Mouse (Mus musculus) common myeloid progenitor, adult 5-6 weeks (primary cell): ENCODE data around the gene 9330182L06Rik. TPM values are rescaled to one million over a fixed set of nuclear protein-coding genes. Genes with fewer than 3 reads are reported as not detected.

Experiments used
- ATAC-seq: replicated peaks from 2 replicates; pipeline ENCODE4 v1.8.0; 2016; ENCODE audit warnings: low read depth, mild to moderate bottlenecking, moderate TSS enrichment, inconsistent platforms; ENCODE audit not compliant: poor library complexity, severe bottlenecking
- total RNA-seq: library from RNA; stranded (forward); fragments of 200-1000, 187-1606 nt; gene quantifications from 2 replicates; pipeline ENCODE4 v1.2.3, GENCODE M21; 2017

The 9330182L06Rik gene
- total RNA-seq, 1 experiment from 2014 or later = 3.1 TPM

GRCm38 (mm10) chr5:9358076-9358475 is 92.2 kb downstream of the 9330182L06Rik start:
- ATAC-seq = no peak

GRCm38 (mm10) chr5:9361982-9362661 is 96.2 kb downstream of the 9330182L06Rik start:
- ATAC-seq = peak; percentile 74

GRCm38 (mm10) chr5:9364937-9365336 is 99.0 kb downstream of the 9330182L06Rik start:
- ATAC-seq = no peak

- no peak for ATAC-seq
These were observed 102.2 kb downstream of the 9330182L06Rik start for GRCm38 (mm10) chr5:9367920-9368692.

GRCm38 (mm10) chr5:9371127-9371526 is 105.2 kb downstream of the 9330182L06Rik start:
- no peak for ATAC-seq

- ATAC-seq = no peak
These were observed 107.4 kb downstream of the 9330182L06Rik start for GRCm38 (mm10) chr5:9373341-9373740.

GRCm38 (mm10) chr5:9389968-9390367 is 124.0 kb downstream of the 9330182L06Rik start:
- no peak for ATAC-seq

GRCm38 (mm10) chr5:9391858-9392393 is 126.0 kb downstream of the 9330182L06Rik start:
- ATAC-seq = no peak

- ATAC-seq = peak; percentile 99
These were observed 151.2 kb downstream of the 9330182L06Rik start for GRCm38 (mm10) chr5:9417098-9417497.

GRCm38 (mm10) chr5:9417802-9418201 is 151.9 kb downstream of the 9330182L06Rik start:
- ATAC-seq = no peak

- ATAC-seq = peak; percentile 57
These were observed 154.0 kb downstream of the 9330182L06Rik start for GRCm38 (mm10) chr5:9419964-9420363.

- ATAC-seq = no peak
These were observed 158.5 kb downstream of the 9330182L06Rik start for GRCm38 (mm10) chr5:9424464-9424863.

- no peak; the same call in 1 of the 2 replicates for ATAC-seq
These were observed 161.2 kb downstream of the 9330182L06Rik start for GRCm38 (mm10) chr5:9427165-9427564.

GRCm38 (mm10) chr5:9427581-9428241 is 161.8 kb downstream of the 9330182L06Rik start:
- peak; percentile 97 for ATAC-seq

GRCm38 (mm10) chr5:9428728-9429127 is 162.8 kb downstream of the 9330182L06Rik start:
- 0 out of 2 replicates have a peak, but pooled peaks have one; percentile 47 for ATAC-seq

GRCm38 (mm10) chr5:9446146-9446545 is 180.2 kb downstream of the 9330182L06Rik start:
- ATAC-seq = peak; percentile 71

GRCm38 (mm10) chr5:9448931-9449330 is 183.0 kb downstream of the 9330182L06Rik start:
- no peak for ATAC-seq

- ATAC-seq = no peak
These were observed 183.7 kb downstream of the 9330182L06Rik start for GRCm38 (mm10) chr5:9449570-9449969.

- ATAC-seq = no peak
These were observed 187.4 kb downstream of the 9330182L06Rik start for GRCm38 (mm10) chr5:9453298-9453697.

- no peak for ATAC-seq
These were observed 211.7 kb downstream of the 9330182L06Rik start for GRCm38 (mm10) chr5:9477587-9477986.
